Mouse (Mus musculus) left cerebral cortex, postnatal 10 days (tissue): ENCODE results near the gene Rab37. TPM values are rescaled to one million over a fixed set of nuclear protein-coding genes. Genes with fewer than 3 reads are reported as not detected.

ENCODE experiments used
- DNase-seq, 2 experiments: peaks; one replicate each; pipeline ENCODE4 v3.0.0; 2021 to 2022; ENCODE audit warnings: low spot score in 2 of 2, mixed read lengths in 1 of 2; ENCODE audit errors: extremely low spot score in 1 of 2
- intact Hi-C: fragments of 180-260 bp; cut with DNase I; formaldehyde crosslinking; loops from one replicate; pipeline ENCODE4 v1.15.1; 2025
- total RNA-seq, 2 experiments: library from RNA; stranded (reverse); gene quantifications; 2 replicates each; pipeline ENCODE4 v1.2.3; 2021

Gene Rab37
- under 1 TPM; 0.39 to 0.51 TPM for total RNA-seq

DNA sequence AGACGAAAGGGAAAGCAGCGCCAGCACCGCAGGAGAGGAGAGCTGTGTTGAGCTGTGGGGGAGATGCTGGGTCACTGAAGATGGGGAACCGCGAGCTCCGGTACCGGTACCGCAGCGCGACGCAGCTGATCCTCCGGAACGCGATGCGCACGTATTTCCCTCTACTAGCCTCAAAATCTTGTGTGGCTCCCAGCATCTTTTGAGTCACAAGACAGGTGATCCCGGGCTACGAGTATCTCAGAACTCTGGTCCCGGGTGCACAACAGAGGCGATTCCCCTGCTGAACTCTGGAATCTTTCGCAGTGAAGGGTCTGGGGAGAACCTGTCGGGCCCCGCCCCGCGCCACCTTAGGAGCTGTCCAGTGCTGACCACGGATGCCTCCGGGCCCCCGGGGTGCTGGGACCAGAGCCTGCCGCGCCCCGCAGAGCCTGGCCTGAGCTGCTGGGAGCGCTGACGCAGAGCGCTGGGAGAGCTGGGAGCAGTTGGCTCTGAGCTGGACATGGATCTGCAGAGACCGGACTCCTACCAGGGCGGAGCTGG is at the start of gene Rab37:
Rab37 (plus strand) TSS at position 70 of the 540 bp plus-strand sequence.
- peak in 1 of 2 experiments; percentile 35 for DNase-seq
- intact Hi-C loops, result no loop called here

DNA sequence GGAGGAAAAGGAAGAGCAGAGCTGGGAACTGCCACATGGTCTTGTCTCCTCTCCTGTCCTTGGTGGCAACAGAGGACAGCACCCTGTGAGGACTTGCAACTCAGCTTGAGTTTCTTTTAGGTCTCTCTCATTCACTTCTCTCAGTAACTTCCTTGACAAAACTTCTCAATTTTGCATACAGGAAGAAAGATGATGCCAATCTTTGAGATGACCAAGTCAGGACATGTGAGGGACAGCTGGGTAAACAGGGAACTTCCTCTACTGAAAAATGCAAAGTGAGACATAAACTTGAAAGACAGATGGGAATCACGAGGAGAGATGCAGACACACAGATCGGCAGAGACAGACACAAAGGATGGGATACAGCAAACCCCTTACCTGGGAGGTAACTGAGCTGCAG is 43.0 kb upstream of the Rab37 start, which contains the start of gene Cd300ld3:
Cd300ld3 (minus strand) TSS at position 151 of the 400 bp plus-strand sequence.
- intact Hi-C loops, result no loop called here
- no peak for DNase-seq

DNA sequence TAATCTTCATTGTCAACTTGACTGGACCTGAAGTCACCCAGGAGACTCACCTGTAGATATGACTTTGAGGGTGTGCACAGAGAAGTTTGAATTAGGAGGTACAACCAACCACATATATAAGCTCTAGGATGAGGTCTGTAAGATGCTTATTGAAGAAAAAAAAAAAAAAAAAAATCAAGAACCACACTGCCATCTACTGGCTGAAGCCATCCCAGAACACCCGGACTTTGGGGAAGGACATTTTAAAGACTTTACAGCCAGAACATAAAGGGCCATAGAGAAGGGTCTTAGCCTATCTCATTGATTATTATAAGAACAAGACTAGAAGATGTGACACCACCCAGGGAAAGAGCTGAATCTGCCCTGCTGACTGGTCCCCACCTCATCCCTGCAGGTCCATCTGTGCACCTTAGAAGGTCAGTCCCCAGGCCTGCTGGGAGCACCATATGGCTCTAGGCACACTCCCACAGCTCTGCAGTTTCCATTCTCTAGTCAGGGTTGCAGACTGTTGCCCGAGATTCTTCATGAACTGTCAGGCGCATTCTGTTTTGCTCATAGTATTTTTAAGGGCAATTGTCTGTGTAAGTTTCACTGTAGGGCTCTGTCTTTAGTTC is 41.8 kb upstream of the Rab37 start:
- DNase-seq, result no peak
- intact Hi-C loops, result no loop called here

DNA sequence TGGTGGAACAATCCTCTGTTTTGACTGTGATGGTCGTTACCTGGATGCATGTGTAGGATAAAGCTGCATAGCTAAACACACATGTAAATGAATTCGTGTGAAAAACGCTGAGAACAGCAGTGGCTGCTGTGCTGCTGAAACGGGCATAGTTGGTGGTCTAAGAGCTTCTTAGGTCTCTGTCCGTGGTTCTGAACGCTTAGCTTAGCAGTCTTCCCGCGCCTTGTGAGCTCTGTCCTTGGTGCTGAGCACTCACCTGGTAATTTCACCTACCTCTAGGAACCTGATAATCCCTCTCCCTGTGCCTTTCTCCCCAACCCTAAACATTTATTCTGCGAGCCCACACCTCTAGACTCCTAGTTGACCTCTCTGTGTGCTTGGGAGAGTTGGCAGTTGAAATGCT is 39.0 kb upstream of the Rab37 start:
- intact Hi-C loops, result no loop called here
- peak in 1 of 2 experiments; percentile 11 for DNase-seq

DNA sequence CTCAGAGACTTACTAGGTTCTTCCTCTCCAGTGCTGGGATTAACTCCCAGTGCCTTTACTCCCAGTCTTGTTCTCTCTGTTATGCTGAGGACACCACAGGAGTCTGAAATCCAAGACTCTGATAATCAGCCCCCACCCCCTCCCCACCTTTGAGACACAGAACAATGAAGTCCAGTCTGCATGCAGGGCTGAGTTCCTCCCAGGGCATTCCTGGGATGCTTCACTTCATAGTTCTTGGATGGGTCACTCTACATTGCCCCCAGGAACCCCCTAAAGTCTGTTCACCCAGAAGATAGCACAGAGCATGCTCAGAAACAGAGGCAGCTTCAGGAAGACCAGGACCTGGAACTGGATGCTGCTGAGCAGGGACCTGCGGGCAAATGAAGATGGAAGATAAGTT is 38.2 kb upstream of the Rab37 start:
- DNase-seq, result no peak
- intact Hi-C loops, result no loop called here

DNA sequence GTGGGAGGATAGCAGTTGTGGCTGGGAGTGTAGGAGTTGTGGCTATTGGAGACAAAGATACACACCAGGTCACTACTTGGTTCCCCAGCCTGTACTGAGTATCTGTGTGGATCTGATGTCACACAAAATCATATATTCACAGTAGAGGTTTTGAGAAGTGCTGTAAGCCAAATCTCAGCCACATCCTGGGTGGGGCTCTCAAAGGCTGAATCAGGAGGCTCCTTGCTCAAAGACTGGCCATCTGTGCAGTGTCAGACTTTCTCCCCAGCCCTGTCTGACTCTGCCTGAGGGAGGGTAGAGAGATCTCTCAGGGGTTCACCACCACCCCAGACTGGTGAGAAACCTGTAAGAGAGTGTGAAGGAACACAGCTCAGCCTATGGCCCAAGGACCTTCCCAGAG is 36.7 kb upstream of the Rab37 start:
- DNase-seq, result no peak
- intact Hi-C loops, result no loop called here

DNA sequence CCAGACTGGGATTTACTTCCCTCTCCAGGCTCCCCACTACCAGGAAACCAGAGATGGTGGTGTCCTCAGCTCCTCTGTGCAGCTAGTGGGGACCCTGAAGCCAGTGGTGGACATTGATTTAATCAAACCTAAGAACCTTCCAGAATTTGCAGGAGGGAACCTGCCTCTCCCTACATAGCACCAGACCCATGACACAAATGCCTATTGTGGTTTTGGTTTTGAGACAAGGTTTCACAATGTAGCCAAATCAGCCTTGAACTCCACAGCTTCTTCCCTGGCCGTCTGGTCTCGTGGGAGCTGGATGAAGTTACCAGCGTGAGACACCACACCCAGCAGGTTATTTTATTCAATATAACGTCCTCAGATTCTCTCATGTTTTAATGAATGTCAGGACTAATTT is 32.5 kb upstream of the Rab37 start:
- DNase-seq, result no peak

DNA sequence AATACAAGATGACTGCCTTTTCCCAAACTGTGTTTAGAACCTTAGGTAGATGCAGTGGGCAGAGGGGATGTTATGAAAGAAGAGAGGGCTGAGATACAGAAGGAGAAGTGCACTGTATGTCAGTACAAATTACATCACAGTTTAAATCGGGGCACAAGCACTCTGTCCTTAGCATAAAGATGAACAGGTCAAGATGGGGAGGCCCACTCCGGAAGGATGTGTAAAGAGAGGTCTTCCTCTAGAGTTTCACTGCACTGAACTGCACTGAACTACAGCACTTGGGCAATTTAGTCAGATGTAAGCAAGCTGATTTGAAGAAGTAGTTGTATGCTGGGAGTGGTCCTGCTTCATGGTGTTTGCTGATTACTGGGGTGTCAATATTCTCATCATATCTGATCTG is 31.4 kb upstream of the Rab37 start:
- intact Hi-C loops, result no loop called here
- DNase-seq, result no peak

More for the DNA sequence above, 32.5 kb upstream of the Rab37 start:
- intact Hi-C loops, result no loop called here

DNA sequence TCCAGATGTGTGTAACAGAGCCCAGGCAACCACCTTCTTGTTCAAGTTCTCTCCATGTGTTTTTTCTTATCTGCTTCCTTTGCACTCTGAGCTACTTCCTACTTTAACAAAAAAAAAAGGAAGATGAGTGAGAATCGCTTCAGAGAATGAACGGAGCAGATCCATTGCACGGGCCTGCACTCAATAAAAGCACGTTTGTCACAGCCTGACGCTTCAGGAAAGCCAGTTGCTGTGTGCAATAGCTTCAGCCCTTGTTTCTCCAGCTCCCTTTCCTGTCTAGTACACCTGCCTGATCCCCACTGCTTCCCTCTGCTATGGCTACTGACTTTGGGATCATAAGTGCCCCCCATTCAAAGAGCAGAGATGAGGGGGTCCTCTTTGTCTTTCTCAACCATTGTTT is 29.2 kb upstream of the Rab37 start, which contains the start of gene Cd300e:
Cd300e (minus strand) TSS at position 101 of the 400 bp plus-strand sequence.
- intact Hi-C loops, result no loop called here
- DNase-seq, result no peak

DNA sequence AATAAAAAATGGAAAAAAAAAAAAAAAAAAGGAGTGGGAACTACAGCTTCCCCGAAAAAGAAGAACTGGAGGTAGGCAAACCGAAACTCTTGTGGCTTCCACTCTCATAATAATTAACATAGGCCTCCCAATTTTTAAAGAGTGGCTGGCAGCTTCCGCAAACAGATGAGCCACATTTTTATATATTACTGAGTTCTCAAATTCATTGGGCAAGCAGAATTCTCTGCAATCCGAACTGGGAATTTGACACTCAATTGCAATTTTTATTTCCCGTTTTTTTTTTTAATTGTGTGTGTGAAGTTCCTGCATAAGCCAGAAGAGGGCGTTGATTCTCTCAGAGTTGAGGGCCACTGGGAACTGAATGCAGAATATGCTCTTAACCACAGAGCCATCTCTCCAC is 24.5 kb upstream of the Rab37 start:
- intact Hi-C loops, result no loop called here
- no peak for DNase-seq

DNA sequence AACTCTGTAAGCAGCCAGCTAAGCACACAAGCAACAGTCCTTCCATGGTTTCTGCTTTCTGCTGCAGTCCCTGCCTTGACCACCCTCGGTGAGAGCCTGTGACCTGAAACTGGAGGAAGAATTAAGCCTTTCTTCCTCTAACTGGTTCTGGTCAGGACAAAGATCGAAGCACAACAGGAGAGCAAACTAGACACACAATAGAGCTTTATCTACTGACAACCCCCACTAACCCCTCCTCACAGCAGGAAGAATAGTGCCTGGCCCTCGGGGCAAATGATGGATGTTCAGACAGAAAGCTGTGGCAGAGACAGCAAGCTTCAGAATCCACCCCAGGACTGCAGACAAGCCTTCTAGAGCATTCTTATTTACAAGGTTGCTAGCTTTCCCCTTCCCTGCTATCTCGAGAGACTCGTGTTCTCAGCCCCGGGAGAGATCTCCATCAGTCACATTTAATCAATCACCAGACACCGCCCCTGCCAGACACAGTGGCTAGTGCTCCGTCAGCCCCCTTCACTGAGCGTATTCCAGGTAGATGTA is 20.1 kb upstream of the Rab37 start:
- intact Hi-C loops, result no loop called here
- DNase-seq, result no peak

DNA sequence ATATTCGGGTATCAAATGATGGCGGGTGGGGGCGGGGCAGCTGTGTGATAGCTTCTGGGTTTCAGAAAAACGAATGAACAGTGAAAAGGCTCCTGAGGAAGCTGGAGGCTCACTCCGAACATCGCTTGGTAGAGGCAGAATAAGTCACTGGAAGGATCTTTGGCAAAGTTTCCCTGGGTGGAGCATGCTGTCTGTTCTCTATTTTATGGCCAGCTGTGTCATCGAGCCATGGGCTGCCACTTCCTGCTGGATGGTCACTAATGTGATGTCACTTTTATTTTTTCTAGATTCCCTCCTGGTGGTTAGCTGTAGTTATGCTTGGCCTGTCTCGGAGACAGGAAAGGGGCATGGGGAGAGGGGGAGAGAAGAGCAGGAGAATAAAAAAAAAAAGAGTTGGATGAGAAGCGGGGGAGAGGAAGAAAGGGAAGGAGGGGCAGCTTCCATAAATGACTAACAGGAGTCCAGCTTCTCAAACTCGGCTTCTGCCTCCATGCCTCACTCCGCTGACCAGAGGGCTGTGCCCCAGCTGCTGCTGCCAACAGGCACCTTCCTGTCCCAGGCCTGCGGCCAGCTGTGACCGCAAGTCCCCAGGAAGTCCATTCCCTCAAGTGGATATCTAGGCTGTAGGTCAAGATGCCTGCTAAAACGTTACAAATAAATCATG is 19.5 kb upstream of the Rab37 start:
- peak in 1 of 2 experiments; percentile 63 for DNase-seq
- intact Hi-C loops, result no loop called here

DNA sequence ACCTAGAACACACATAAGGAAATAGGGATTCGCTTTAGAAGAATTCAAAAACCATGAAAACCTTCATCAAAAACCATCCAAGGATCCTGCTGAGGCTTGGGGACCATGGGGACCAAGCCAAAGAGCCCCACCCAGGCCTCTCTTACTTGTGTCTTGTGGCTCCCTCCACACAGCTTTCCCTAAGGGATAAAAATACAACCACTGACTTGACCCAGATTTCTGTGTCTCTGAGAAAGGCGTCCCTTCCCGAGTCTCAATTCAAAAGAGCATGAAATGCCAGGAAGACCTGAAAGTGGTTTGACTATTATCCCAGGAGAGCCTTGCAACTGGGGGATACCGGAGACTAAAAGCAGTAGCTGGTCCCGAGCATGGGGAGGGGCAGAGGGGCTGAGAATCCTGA is 18.2 kb upstream of the Rab37 start:
- intact Hi-C loops, result no loop called here
- DNase-seq, result no peak

DNA sequence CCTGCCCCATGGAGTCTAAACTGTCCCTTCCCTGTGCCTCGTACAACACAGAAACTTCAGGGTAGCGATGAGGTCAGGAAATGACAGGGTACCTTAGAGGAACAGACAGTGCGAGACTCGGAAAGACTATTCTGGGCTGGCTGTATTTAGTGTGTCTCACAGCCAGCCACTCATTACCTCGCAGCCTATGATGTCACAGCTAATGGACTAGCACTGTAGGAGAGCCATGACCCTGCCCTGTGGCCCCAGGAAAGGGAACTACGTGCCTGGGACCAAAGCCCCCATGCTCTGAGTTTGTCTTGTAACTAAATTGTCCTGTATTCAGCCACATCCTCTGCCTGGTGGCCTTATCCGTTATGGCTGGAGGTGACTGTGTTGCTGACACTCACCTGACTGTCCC is 15.8 kb upstream of the Rab37 start:
- intact Hi-C loops, result no loop called here

DNA sequence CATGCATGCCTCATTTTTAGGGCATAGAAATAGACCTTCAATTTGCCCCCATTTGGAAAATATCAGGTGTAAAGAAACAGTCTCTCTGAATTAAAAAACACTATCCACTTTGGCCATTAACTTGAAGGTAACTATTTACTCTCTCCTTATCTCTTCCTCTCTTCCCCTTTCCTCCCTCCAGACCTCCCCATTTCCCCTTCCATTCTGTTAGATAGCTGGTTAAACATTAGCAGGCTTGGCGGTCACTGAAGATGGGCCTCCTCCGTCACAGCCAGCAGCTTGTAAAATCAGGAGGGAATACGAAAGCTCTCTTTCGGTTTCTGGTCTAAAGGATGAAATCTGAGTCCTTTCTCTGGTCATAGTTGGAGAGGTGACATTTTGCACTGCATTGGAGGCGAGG is 15.4 kb upstream of the Rab37 start:
- DNase-seq, result no peak
- intact Hi-C loops, result no loop called here

More for the DNA sequence above, 15.8 kb upstream of the Rab37 start:
- DNase-seq, result no peak

DNA sequence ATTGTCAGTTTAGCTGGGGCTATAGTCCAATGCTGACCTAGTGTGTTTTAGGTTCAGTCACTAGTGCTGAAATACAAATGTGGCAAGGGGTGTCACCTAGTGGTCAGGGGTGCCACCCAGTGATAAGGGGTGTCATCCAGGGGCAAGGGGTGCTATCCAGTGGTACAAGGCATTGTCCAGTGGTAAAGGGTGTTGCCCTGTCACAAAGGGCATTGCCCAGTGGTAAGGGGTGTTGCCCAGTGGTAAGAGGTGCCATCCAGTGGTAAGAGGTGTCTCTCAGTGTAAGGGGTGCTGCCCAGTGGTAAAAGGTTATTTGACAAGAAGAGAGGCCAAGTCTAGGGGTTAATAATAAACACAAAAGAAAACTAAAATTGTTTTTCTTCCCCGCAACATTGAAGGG is 13.8 kb upstream of the Rab37 start:
- intact Hi-C loops, result no loop called here
- DNase-seq, result no peak

DNA sequence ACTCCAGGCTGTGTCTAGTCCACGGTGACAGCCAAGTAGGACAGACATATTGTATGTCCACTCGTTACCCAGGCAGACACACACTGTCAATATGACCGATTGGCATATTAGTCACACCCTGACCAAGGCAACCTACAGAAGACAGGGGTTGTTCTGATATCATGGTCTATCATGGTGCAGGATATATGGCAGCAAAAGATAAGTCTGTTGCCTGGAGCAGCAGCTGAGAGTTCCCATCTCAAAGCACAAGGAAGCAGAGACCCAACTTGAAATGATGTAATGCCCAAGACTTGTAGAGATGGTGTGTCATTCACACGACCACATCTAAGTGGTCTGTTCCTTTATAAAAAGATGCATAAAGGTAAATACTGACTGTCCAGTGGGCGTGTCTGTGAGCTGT is 12.6 kb upstream of the Rab37 start:
- DNase-seq, result no peak
- intact Hi-C loops, result no loop called here

DNA sequence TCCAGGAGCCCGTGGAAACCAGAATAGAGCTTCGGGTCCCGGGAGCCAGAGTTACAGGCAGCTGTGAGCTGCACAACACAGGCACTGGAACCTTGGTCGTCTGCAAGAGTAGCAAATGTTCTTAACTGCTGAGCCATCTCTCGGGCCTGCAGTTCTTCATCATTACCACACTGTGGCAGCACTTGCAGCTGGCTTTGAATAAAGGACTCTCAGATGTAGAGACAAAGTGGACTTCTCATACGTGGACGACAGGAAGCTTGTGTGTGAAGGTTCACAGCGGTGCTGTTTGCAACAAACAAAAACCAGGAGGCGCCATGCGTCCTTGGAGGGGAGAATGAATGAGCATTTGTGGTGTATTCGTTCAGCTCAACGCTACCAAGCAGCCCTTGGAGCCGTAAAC is 10.3 kb upstream of the Rab37 start:
- peak; percentile 46 to 49 for DNase-seq
- intact Hi-C loops, result loop anchor here (5.0 kb wide), 1 partner anchor 191 kb away; no protein-coding TSS in a partner anchor

DNA sequence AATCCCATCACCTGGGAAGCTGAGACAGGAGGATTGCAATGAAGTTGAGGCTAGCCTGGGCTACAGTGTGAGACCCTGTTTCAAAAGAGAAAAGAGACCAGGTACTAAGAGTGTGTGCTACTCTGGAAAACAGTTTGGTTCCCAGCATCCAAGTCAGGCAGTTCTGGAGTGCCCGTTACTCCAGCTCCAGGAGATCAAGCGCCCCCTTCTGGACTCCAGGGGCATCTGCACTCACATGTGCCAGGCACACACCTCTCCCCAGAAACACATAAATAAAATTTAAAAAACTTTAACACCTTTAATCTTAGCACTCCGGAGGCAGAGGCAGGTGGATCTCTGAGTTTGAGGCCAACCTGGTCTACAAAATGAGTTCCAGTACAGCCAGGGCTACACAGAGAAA is 9.9 kb upstream of the Rab37 start:
- intact Hi-C loops, result loop anchor here (5.0 kb wide), 1 partner anchor 191 kb away; no protein-coding TSS in a partner anchor

DNA sequence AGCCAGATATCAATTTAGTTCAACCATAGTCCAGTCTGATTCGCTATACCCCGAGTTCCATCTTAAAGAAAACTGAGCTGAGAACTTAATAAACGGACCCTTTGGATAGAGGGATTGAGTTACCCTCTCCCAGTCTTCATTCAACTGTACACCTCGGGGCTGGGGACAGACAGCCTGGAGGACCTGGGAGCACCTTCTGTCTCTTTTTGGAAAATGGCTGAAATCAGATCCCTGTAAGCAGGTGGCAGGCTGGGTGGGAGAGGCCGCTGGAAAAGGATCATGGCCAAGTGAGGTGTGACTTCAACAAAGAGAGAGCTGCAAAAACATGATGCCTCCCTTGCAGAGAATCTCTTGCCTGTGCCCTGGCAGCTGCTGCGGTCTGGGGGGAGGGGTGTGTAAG is 9.0 kb upstream of the Rab37 start:
- no peak for DNase-seq
- intact Hi-C loops, result loop anchor here (2.0 to 5.0 kb wide), 2 partner anchors 71 to 190 kb away; no protein-coding TSS in a partner anchor

More for the DNA sequence above, 9.9 kb upstream of the Rab37 start:
- DNase-seq, result no peak
